Mouse (Mus musculus) testis, adult 2 months (tissue): ENCODE measurements around the gene Efna3.

Experiments
- CTCF ChIP-seq: fragments of 200-500 bp; IDR thresholded peaks from 2 replicates; pipeline ENCODE4 v1.5.1; 2012; ENCODE audit warnings: low read depth, mild to moderate bottlenecking, inconsistent platforms, low read length, moderate library complexity; ENCODE audit not compliant: control insufficient read depth, insufficient read depth, insufficient replicate concordance
- POLR2A ChIP-seq: fragments of 200-500 bp; IDR thresholded peaks from 2 replicates; pipeline ENCODE4 v1.6.1; 2012; ENCODE audit warnings: low read depth, mild to moderate bottlenecking, inconsistent platforms, low read length, moderate library complexity; ENCODE audit not compliant: control insufficient read depth

DNA sequence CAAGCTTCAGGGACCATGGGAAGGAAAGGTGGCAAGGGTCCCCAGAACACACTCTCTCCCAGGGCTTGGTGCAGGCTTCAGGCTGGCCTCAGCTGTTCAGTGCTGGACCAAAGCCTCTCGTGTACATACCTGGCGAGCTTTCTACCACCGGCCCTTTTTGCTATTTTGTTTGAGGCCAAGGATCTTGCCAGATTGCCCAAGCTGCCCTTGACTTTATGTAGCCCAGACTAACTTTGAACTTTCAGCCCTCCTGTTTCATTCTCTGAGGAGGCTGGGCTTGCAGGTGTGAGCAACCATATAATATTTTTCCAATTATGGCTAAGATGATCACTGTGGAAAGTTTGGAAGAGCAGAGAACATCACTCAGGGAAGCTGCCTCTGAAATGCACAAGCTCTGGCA is 38.5 kb downstream of the Efna3 start:
- TF ChIP-seq CTCF (no peak), POLR2A (no peak)
